Comparison of ENCODE assay signal across 8 mouse cellular contexts in genomic region chr6:136875670-136876069, GRCm38 (mm10). TPM values are rescaled to one million over a fixed set of nuclear protein-coding genes. Genes with fewer than 3 reads are reported as not detected.
DNase-seq lines count a peak whose midpoint lies in the region; ATAC-seq and TF ChIP-seq lines count a peak whose summit lies in the region.

Gene Mgp, minus strand, starts transcription at chr6:136875823.

- no peak for ATAC-seq in hindbrain, embryonic 12.5 days (ENCODE audit: low FRiP score)
- no peak for ATAC-seq in hindbrain, embryonic 11.5 days (ENCODE audit: low FRiP score)
- ATAC-seq in kidney, postnatal 0 days (replicated peaks; ENCODE audit: low FRiP score, low read depth), result peak; percentile 82
- ATAC-seq in lung, embryonic 15.5 days (ENCODE audit: borderline replicate concordance, extremely low read depth, low FRiP score, low TSS enrichment), result peak; percentile 86
- no peak for ATAC-seq in liver, embryonic 12.5 days

- no peak within 1 kb of the TSS for H3K27ac ChIP-seq in hindbrain, embryonic 12.5 days
- H3K27ac ChIP-seq in hindbrain, embryonic 11.5 days (ENCODE audit: low read depth, low read length), result no peak within 1 kb of the TSS
- peak within 1 kb of the TSS; percentile 59; the same call in 1 of the 2 replicates for H3K27ac ChIP-seq in kidney, postnatal 0 days
- peak within 1 kb of the TSS; percentile 91 for H3K27ac ChIP-seq in lung, embryonic 15.5 days
- 0 out of 2 replicates have a peak within 1 kb of the TSS, but pooled peaks have one; percentile 25 for H3K27ac ChIP-seq in testis, adult 2 months (ENCODE audit: control insufficient read depth, insufficient read depth, low read depth, low read length)
- H3K27ac ChIP-seq in liver, embryonic 12.5 days, result no peak within 1 kb of the TSS

- 58% methylated on average over 9 of the region's 9 CpGs for WGBS in hindbrain, embryonic 12.5 days
- 53% methylated on average over 9 of the region's 9 CpGs for WGBS in hindbrain, embryonic 11.5 days
- WGBS in kidney, postnatal 0 days, result 12% methylated on average over 9 of the region's 9 CpGs
- WGBS in lung, embryonic 15.5 days, result 23% methylated on average over 9 of the region's 9 CpGs
- WGBS in liver, embryonic 12.5 days (ENCODE audit: insufficient replicate concordance), result 49% methylated on average over 9 of the region's 9 CpGs

- H3K9me3 ChIP-seq in hindbrain, embryonic 12.5 days (replicated peaks), result no peaks in the 10 kb centered on the region
- H3K9me3 ChIP-seq in hindbrain, embryonic 11.5 days (ENCODE audit: control insufficient read depth, low read length), result no peaks in the 10 kb centered on the region
- H3K9me3 ChIP-seq in kidney, postnatal 0 days (replicated peaks; ENCODE audit: low read length), result no peaks in the 10 kb centered on the region
- H3K9me3 ChIP-seq in lung, embryonic 15.5 days, result no peaks in the 10 kb centered on the region
- H3K9me3 ChIP-seq in liver, embryonic 12.5 days (replicated peaks), result no peaks in the 10 kb centered on the region

- H3K36me3 ChIP-seq in hindbrain, embryonic 12.5 days, result no peaks in the 10 kb centered on the region
- H3K36me3 ChIP-seq in hindbrain, embryonic 11.5 days (ENCODE audit: control insufficient read depth, insufficient read depth, low read length), result no peaks in the 10 kb centered on the region
- H3K36me3 ChIP-seq in kidney, postnatal 0 days (ENCODE audit: insufficient read depth, low read length), result no peaks in the 10 kb centered on the region
- 0 out of 2 replicates have a peak, but pooled peaks cover 8% of the 10 kb centered on the region for H3K36me3 ChIP-seq in lung, embryonic 15.5 days
- H3K36me3 ChIP-seq in testis, adult 2 months (ENCODE audit: control insufficient read depth, insufficient read depth, low read length), result no peaks in the 10 kb centered on the region
- H3K36me3 ChIP-seq in liver, embryonic 12.5 days, result no peaks in the 10 kb centered on the region

- TF ChIP-seq CTCF in kidney, postnatal 0 days (IDR thresholded peaks at IDR 0.05; ENCODE audit: low read depth), result no peak
- TF ChIP-seq CTCF in testis, adult 2 months (IDR thresholded peaks at IDR 0.05; ENCODE audit: control insufficient read depth, insufficient read depth, insufficient replicate concordance, low read depth, low read length), result no peak

- H3K27me3 ChIP-seq in hindbrain, embryonic 12.5 days, result no peaks in the 10 kb centered on the region
- no peaks in the 10 kb centered on the region for H3K27me3 ChIP-seq in hindbrain, embryonic 11.5 days (ENCODE audit: control insufficient read depth, insufficient read depth, low read length)
- H3K27me3 ChIP-seq in kidney, postnatal 0 days (ENCODE audit: insufficient read depth, low read length), result no peaks in the 10 kb centered on the region
- H3K27me3 ChIP-seq in lung, embryonic 15.5 days, result no peaks in the 10 kb centered on the region
- no peaks in the 10 kb centered on the region for H3K27me3 ChIP-seq in testis, adult 2 months (ENCODE audit: control insufficient read depth, insufficient read depth, low read length)
- no peaks in the 10 kb centered on the region for H3K27me3 ChIP-seq in liver, embryonic 12.5 days (replicated peaks)

- H3K4me3 ChIP-seq in hindbrain, embryonic 12.5 days, result 0 out of 2 replicates have a peak within 1 kb of the TSS, but pooled peaks have one; percentile 2
- no peak within 1 kb of the TSS for H3K4me3 ChIP-seq in hindbrain, embryonic 11.5 days (ENCODE audit: low read depth, low read length)
- H3K4me3 ChIP-seq in kidney, postnatal 0 days (replicated peaks; ENCODE audit: low read depth, low read length), result peak within 1 kb of the TSS; percentile 36
- H3K4me3 ChIP-seq in lung, embryonic 15.5 days, result peak within 1 kb of the TSS; percentile 52
- peak within 1 kb of the TSS; percentile 48 for H3K4me3 ChIP-seq in testis, adult 2 months (ENCODE audit: control insufficient read depth, low read depth, low read length)
- no peak within 1 kb of the TSS for H3K4me3 ChIP-seq in liver, embryonic 12.5 days

- H3K9ac ChIP-seq in hindbrain, embryonic 12.5 days, result no peak within 1 kb of the TSS
- H3K9ac ChIP-seq in hindbrain, embryonic 11.5 days (ENCODE audit: low read depth, low read length), result no peak within 1 kb of the TSS
- H3K9ac ChIP-seq in kidney, postnatal 0 days (ENCODE audit: low read depth, low read length), result peak within 1 kb of the TSS; percentile 59
- peak within 1 kb of the TSS; percentile 62 for H3K9ac ChIP-seq in lung, embryonic 15.5 days
- no peak within 1 kb of the TSS for H3K9ac ChIP-seq in liver, embryonic 12.5 days

- peak; percentile 45; the same call in 1 of the 2 replicates for TF ChIP-seq POLR2A in testis, adult 2 months (IDR thresholded peaks at IDR 0.05; ENCODE audit: control insufficient read depth, low read depth, low read length)

- H3K4me1 ChIP-seq in hindbrain, embryonic 12.5 days, result no peaks in the 10 kb centered on the region
- H3K4me1 ChIP-seq in hindbrain, embryonic 11.5 days (replicated peaks; ENCODE audit: control insufficient read depth, insufficient read depth, low read length), result no peaks in the 10 kb centered on the region
- H3K4me1 ChIP-seq in kidney, postnatal 0 days (replicated peaks; ENCODE audit: insufficient read depth, low read length), result no peaks in the 10 kb centered on the region; the same call in 1 of the 2 replicates
- peaks cover 7% of the 10 kb centered on the region for H3K4me1 ChIP-seq in lung, embryonic 15.5 days
- no peaks in the 10 kb centered on the region for H3K4me1 ChIP-seq in testis, adult 2 months (ENCODE audit: control insufficient read depth, insufficient read depth, low read length)
- no peaks in the 10 kb centered on the region for H3K4me1 ChIP-seq in liver, embryonic 12.5 days

- no peak for DNase-seq in hindbrain, embryonic 11.5 days (ENCODE audit: low spot score)
- peak; percentile 71 for DNase-seq in brain, adult 2 months (ENCODE audit: low read depth, low spot score)
- DNase-seq in gastrocnemius, postnatal 4 days (ENCODE audit: low spot score in 2 of 2), result peak in 1 of 2 experiments; percentile 45
- DNase-seq in kidney, postnatal 0 days (ENCODE audit: low spot score), result peak; percentile 88

- H3K4me2 ChIP-seq in hindbrain, embryonic 12.5 days (replicated peaks), result no peak within 1 kb of the TSS; the same call in 1 of the 2 replicates
- H3K4me2 ChIP-seq in hindbrain, embryonic 11.5 days (replicated peaks; ENCODE audit: low read depth, low read length), result no peak within 1 kb of the TSS
- peak within 1 kb of the TSS; percentile 50 for H3K4me2 ChIP-seq in kidney, postnatal 0 days (ENCODE audit: low read length)
- H3K4me2 ChIP-seq in lung, embryonic 15.5 days, result peak within 1 kb of the TSS; percentile 50
- H3K4me2 ChIP-seq in liver, embryonic 12.5 days, result no peak within 1 kb of the TSS

RNA-seq across cellular contexts. Expression of gene Mgp, which starts in this region (rescaled TPM):
- polyA plus RNA-seq in hindbrain, embryonic 12.5 days (2016; fragmentation: Nextera tagmentation; extraction: Ambion mirVana), result 16.6 and 35.9 TPM in 2 replicates
- polyA plus RNA-seq in hindbrain, embryonic 11.5 days (2014; fragmentation: Nextera tagmentation; extraction: Ambion mirVana), result 4.7 and 8.3 TPM in 2 replicates
- total RNA-seq in gastrocnemius, postnatal 4 days (2021), result 100 to 1,000 TPM in 1 of 2 experiments, 10 to 100 TPM in 1; 73.6 to 120 TPM
- polyA plus RNA-seq in kidney, postnatal 0 days (2015; fragmentation: Nextera tagmentation; extraction: Ambion mirVana), result 605 and 626 TPM in 2 replicates
- polyA plus RNA-seq in lung, embryonic 15.5 days (2015; fragmentation: Nextera tagmentation; extraction: Ambion mirVana), result 918 and 931 TPM in 2 replicates
- polyA plus RNA-seq in testis, adult 2 months (2012; rRNA removed), result 51.0 and 80.5 TPM in 2 replicates
- polyA plus RNA-seq in liver, embryonic 12.5 days (2016; fragmentation: Nextera tagmentation; extraction: Ambion mirVana), result 4.3 and 7.4 TPM in 2 replicates

Comparison
In these comparisons a context has a peak if more than half of its experiments do, and no peak if none do; other contexts are left out.
1. H3K4me3 ChIP-seq: peak in hindbrain, embryonic 12.5 days (single experiment), kidney, postnatal 0 days (single experiment), lung, embryonic 15.5 days (single experiment) and testis, adult 2 months (single experiment); none in hindbrain, embryonic 11.5 days (single experiment) and liver, embryonic 12.5 days (single experiment).
2. ATAC-seq: peak in kidney, postnatal 0 days (single experiment) and lung, embryonic 15.5 days (single experiment); none in hindbrain, embryonic 12.5 days (single experiment), hindbrain, embryonic 11.5 days (single experiment) and liver, embryonic 12.5 days (single experiment).
3. H3K27ac ChIP-seq: peak in kidney, postnatal 0 days (single experiment), lung, embryonic 15.5 days (single experiment) and testis, adult 2 months (single experiment); none in hindbrain, embryonic 12.5 days (single experiment), hindbrain, embryonic 11.5 days (single experiment) and liver, embryonic 12.5 days (single experiment).
4. H3K4me2 ChIP-seq: peak in kidney, postnatal 0 days (single experiment) and lung, embryonic 15.5 days (single experiment); none in hindbrain, embryonic 12.5 days (single experiment), hindbrain, embryonic 11.5 days (single experiment) and liver, embryonic 12.5 days (single experiment).
5. H3K9ac ChIP-seq: peak in kidney, postnatal 0 days (single experiment) and lung, embryonic 15.5 days (single experiment); none in hindbrain, embryonic 12.5 days (single experiment), hindbrain, embryonic 11.5 days (single experiment) and liver, embryonic 12.5 days (single experiment).